Mouse (Mus musculus): ENCODE measurements at regions not wholly inside any gene's neighbourhood (a gene's known extent, or its start where the extent isn't known, plus 50 kb on each side); places are given as distances from the start of the nearest gene placed in this dataset.

DNA sequence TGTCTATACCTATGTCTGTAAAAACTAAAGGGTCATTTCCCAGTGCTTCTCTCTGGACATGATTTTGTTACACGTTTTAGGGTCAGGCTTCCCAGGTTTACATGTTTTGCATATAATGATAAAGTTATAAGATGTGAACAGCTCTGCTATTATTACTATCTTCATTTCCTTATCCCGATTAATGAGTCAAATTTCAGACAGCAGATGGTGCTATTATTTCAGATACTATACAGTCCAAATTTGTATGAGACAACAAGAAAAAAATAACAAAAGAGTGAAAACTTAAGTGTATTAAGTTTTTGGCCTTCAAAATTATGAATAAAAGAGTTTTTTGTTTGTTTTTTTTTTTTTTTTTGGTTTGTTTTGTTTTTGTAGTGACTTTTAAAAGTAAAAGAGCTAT lies 922.9 kb upstream of the Ppp6c start:
- DNase-seq (ENCODE audit: low spot score in 2 of 2), result no peak

DNA sequence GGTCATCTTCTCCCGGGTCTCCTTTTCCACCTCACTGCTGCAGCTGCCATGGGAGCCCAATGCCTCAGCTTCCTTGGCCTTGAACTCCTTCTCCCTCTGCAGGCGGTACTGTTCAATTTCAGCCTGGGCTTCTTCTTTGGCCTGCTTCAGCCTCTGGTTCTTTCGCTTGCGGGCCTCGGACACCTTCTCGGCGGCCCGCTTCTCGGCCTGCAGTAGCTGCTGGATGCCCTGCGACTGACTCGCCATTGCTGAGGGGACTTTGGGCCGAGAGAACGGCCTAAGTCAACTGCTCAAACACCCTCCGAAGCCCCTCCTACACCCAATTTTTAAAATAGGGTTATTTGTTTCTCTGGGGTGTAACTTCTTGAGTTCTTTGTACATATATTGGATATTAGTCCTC lies 901.4 kb upstream of the Ppp6c start:
- DNase-seq (ENCODE audit: low spot score in 2 of 2), result peak in 1 of 2 experiments; percentile 12

DNA sequence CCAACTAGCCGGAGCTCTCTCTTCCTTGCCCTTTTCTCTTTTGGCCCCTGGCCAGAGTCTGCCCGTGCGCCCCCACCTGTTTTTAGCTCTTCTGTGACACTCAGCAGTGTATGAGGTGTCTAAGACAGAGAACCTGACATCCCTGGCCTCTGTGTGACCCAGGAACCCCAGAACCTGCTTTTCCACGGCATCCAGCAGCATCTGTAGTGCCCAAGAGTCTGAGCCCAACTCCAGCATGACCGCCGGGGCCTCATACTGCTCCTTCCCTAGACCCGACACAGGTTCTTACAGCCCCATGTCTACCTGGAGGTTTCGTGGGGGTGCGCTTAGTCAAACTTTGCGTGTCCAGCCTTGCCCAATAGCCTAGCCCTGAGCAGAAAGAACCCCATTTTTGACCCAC lies 892.9 kb upstream of the Ppp6c start:
- DNase-seq (ENCODE audit: low spot score in 2 of 2), result no peak

DNA sequence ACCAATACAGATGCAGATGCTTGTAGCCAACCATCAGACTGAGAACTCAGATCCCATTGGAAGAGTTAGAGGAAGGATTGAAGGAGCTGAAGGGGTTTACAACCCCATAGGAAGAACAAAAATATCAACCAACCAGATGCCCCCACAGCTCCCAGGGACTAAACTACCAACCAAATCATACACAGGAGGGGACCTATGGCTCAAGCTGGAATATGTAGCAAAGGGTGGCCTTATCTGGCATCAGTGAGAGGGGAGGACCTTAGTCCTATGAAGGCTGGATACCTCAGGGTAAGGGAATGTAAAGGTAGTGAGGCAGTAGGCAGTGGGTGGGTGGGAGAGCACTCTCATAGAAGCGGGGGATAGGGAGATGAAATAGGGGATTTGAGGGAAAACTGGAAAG lies 888.2 kb upstream of the Ppp6c start:
- DNase-seq (ENCODE audit: low spot score in 2 of 2), result no peak
